Mouse (Mus musculus) cerebellum, adult (tissue): ENCODE measurements at regions not wholly inside any gene's neighbourhood (a gene's known extent, or its start where the extent isn't known, plus 50 kb on each side); places are given as distances from the start of the nearest gene placed in this dataset.

Experiments used
- ATAC-seq: cut with Nextera tagmentation; 2 replicates; pipeline ENCODE4 v1.9.2; 2017; ENCODE audit warnings: mild to moderate bottlenecking, moderate library complexity, mixed read lengths; ENCODE audit not compliant: insufficient number of reproducible peaks, low FRiP score, low TSS enrichment

GRCm38 (mm10) chr9:73173589-73174247, 60.5 kb downstream of the Rsl24d1 start:
- no peak for ATAC-seq

- no peak for ATAC-seq
These were observed 63.4 kb downstream of the Rsl24d1 start for GRCm38 (mm10) chr9:73176645-73177044.

DNA sequence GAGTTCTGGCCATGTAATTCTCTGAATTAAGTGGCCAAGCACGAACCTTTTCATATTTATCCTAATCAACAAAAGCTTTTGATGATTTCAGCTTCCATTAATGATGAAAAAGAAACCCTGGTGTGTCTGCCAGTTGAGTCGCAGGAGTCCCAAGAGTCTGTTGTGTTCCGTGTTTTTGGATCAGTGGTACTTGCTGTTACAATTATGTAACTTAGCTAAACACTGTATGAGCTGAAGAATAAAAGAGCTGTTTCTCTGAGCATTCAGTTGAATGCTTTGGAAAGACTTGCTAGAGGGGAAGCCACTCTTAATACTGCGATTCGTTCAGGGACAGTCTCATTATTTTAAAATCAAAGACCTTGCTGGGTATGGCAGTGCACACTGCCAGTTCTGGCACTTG, 70.1 kb downstream of the Rsl24d1 start:
- no peak; the same call in 1 of the 2 replicates for ATAC-seq

DNA sequence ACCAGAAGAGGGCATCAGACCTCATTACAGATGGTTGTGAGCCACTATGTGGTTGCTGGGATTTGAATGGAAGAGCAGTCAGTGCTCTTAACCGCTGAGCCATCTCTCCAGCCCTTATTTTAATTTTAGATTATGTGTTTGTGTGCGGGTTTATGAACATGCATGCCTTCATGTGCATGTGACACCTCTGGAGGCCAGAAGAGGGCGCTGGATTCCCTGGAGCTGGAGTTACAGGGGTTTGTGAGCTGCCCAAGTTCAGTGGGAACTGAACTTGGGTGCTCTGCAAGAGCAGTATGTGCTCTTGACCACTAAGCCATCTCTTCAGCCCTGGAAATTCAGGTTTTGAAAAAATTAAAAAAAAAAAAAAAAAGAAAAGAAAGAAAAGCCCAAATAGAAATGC, 71.7 kb downstream of the Rsl24d1 start:
- no peak for ATAC-seq

DNA sequence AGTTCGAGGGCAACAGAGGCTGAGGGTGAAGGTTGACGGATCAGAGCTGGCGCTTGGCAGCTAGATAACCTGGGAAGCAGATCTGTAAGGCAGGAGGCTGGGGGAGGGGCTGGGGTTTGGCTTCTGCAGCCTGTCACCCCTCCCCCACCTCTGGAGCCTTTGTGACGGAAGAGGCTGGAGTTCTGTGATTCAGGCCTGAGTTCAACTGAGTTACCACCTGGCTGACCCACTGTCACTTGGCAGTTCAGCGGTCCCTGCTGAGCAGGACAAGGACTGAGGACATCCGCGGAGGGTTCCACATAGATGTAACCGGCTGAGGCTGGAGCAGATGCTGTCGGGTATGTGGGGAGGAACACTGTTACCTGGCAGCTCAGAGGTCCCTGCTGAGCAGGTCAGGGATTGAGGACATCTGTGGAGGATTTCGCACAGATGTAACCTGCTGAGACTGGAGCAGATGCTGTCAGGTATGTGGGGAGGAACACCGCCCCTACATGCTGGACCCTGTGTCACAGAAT, 79.1 kb downstream of the Rsl24d1 start:
- peak; percentile 94 for ATAC-seq

DNA sequence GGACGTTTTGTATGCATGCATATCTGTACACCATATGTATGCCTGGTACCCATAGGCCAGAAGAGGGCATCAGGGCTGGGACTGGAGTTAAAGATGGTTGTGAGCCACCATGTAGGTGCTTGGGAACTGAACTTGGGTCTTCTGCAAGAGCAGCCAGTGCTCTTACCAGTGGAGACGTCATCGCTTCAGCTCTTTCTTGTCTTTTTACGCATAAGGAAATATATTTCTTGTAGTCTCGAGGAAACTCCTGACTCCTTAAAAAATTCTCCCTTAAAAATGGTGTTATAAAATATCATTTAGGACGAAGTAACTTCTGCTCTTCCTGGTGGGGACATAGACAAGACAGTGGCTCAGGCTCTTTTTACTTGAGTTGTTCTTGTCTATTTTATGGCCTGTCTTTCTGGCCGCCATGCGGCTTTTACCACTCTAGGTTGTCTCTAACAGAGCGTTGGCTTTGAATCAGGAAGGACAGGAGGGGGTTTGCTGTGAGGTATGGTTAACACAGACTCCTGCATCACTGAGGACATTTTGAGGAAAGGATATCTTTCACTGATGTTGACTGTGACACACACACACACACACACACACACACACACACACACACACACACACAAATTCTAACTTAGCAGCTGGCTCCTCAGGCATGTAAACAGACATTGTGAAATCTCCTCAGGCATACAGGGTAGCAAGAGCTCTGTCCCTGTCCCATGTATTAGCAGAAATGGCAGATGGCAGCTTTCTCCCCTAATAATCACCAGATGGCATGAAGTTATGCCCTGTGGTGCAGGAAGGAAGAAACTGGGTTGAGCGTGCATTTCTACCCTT, 85.2 kb downstream of the Rsl24d1 start:
- ATAC-seq, result peak; percentile 94

DNA sequence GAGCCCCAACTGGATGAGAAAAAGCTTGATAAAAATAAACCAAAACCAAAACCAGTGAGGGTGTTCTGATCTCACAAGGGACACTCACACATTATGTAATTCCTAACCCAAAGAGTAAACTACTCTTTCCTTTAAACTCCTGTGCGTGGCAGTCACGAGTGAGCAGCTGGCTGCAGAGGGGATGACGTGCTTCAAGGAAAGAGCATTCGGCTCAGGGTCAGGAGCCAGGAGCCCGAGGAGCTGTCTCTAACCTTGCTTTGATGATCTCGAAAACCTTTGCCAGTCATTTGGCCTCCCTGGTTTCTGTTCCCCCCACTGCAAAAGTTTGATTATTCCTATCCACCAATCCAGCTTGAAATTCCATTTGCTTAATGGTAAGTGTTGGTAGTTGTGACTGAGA, 109.9 kb downstream of the Rsl24d1 start:
- no peak for ATAC-seq

GRCm38 (mm10) chr9:73240188-73240587, 127.0 kb downstream of the Rsl24d1 start:
- ATAC-seq, result no peak

GRCm38 (mm10) chr9:73242521-73243308, 129.5 kb downstream of the Rsl24d1 start:
- ATAC-seq, result 0 out of 2 replicates have a peak, but pooled peaks have one; percentile 20

GRCm38 (mm10) chr9:73244177-73244576, 131.0 kb downstream of the Rsl24d1 start:
- ATAC-seq, result no peak

- no peak for ATAC-seq
These were observed 132.3 kb downstream of the Rsl24d1 start for GRCm38 (mm10) chr9:73245524-73245923.

- peak; percentile 40; the same call in 1 of the 2 replicates for ATAC-seq
These were observed 144.9 kb downstream of the Rsl24d1 start for GRCm38 (mm10) chr9:73258171-73258570.

GRCm38 (mm10) chr9:73258640-73259039, 145.4 kb downstream of the Rsl24d1 start:
- peak; percentile 31; the same call in 1 of the 2 replicates for ATAC-seq

- no peak for ATAC-seq
These were observed 149.5 kb downstream of the Rsl24d1 start for GRCm38 (mm10) chr9:73262711-73263110.

DNA sequence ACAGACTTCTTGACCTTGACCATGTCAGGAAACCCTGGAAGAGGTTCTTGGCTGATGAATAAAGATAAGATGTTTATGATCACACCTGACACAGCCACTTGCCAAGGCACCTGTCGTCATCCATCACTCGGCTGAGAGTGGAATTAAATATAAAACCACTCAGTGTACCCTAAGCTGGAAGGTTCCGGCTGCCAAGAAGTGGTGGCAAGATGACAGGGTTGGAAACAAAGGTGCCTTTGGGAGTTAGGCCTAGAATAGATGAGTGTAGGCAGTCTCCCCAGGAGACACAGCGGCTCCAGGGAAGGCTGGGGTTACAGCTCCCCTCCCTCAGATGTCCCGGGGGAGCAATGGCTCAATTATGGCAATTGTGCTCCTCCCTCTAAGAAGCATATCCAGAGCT, 157.0 kb downstream of the Rsl24d1 start:
- ATAC-seq, result no peak

GRCm38 (mm10) chr9:73272614-73273013, 159.4 kb downstream of the Rsl24d1 start:
- no peak for ATAC-seq

DNA sequence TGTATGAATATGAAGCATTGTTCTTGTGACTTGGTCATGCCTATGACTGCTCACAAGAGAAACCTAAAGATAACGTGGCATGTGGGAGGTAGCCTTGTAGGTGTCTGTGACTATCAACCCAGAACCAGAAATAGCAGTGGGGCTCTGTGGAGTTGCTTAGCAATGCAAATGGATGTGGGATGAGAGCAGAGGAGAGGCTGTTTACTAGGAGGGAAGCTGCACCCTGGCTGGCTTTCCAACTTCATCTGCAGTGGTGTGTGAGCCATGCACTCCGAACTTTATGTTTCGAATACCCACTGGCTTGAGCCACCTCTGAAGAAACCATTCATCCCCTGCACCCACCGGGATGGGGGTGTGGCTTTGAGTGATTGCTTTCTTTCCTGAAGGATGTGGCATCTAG, 160.5 kb downstream of the Rsl24d1 start:
- no peak for ATAC-seq

GRCm38 (mm10) chr9:73275671-73276070, 162.4 kb downstream of the Rsl24d1 start:
- 0 out of 2 replicates have a peak, but pooled peaks have one; percentile 20 for ATAC-seq

- ATAC-seq, result no peak
These were observed 182.1 kb downstream of the Rsl24d1 start for GRCm38 (mm10) chr9:73295287-73295686.

DNA sequence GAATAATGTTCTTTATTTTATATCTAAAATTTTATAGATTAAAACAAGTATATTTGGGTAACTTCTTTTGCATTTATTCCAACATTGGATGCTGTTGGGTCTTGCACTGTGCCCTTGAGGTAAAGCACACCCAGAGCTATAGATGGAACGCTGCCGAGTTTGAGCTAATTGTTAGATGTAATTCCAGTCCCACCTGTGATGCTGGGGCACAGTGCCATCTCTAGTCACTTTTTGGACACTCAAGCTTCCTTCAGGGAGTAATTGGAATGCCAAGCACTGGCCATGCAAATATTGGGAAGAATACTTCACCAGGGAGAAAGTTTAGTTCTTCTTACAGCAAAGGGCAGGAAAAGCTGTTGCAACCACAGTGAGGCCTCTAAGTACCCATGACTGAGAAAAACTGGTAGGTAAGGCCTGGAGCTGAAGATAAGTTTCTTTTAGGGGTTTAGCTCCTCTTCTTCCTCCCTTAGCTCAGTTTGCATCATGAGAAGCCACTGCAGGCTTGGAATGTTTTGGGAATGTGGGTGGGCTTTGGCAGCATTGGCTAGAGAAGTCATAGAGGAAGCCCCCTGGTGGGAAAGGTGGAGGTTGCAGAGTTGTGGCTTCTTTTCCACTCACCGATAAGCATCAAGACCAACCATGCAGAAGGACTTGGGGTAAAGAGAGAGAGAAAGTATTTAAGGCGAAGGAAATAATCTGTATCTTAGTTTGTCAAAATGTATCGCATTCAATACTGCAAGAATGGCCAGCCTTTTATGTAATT, 189.1 kb downstream of the Rsl24d1 start:
- no peak for ATAC-seq
